Mouse (Mus musculus): ENCODE data around the gene Prdm12.

Prdm12 gene

GRCm38 (mm10) chr2:31703226-31703625, 63.4 kb downstream of the Prdm12 start:
- ATAC-seq (ENCODE audit: insufficient number of reproducible peaks, low FRiP score, low TSS enrichment) = no peak
